Mouse (Mus musculus): ENCODE data around the gene Slc16a13. TPM values are rescaled to one million over a fixed set of nuclear protein-coding genes. Genes with fewer than 3 reads are reported as not detected.
"Not testable (repeated sequence)": the region's sequence is repeated elsewhere in the genome, so short reads cannot be mapped to it uniquely, and the experiment has no call there.

Gene Slc16a13
- polyA plus RNA-seq, 1 experiment from 2014 or later: 16.3 TPM

GRCm38 (mm10) chr11:70171847-70172246, 49.0 kb downstream of the Slc16a13 start:
- DNase-seq (ENCODE audit: low spot score): no peak
- H3K27ac ChIP-seq: no peak overlapping the region
- H3K4me1 ChIP-seq: peaks cover 10% of the 10 kb centered on the region
- H3K9me3 ChIP-seq (replicated peaks): no peaks in the 10 kb centered on the region
- 62% methylated on average over 3 of the region's 3 CpGs for WGBS
- H3K27me3 ChIP-seq (ENCODE audit: low read depth, poor library complexity, severe bottlenecking): no peaks in the 10 kb centered on the region
- no peak overlapping the region for H3K4me3 ChIP-seq
- H3K36me3 ChIP-seq: no peaks in the 10 kb centered on the region

- WGBS: 84% methylated on average over 7 of the region's 7 CpGs
- Histone ChIP-seq H3K4me3 (no peak overlapping the region), H3K4me1 (peaks cover 10% of the 10 kb centered on the region), H3K9me3 (replicated peaks) (no peaks in the 10 kb centered on the region), H3K36me3 (no peaks in the 10 kb centered on the region), H3K27me3 (ENCODE audit: low read depth, poor library complexity, severe bottlenecking) (no peaks in the 10 kb centered on the region), H3K27ac (no peak overlapping the region)
- DNase-seq (ENCODE audit: low spot score): no peak
Measured at GRCm38 (mm10) chr11:70171181-70171580, 49.7 kb downstream of the Slc16a13 start.

- Histone ChIP-seq H3K27me3 (ENCODE audit: low read depth, poor library complexity, severe bottlenecking) (no peaks in the 10 kb centered on the region), H3K27ac (no peak overlapping the region), H3K36me3 (no peaks in the 10 kb centered on the region), H3K9me3 (replicated peaks) (no peaks in the 10 kb centered on the region), H3K4me3 (no peak overlapping the region), H3K4me1 (peaks cover 10% of the 10 kb centered on the region)
- whole genome bisulfite sequencing: 84% methylated on average over 7 of the region's 7 CpGs
- DNase-seq (ENCODE audit: low spot score): no peak
Measured at GRCm38 (mm10) chr11:70170291-70170690, 50.6 kb downstream of the Slc16a13 start.

- H3K27ac ChIP-seq; H3K27me3 ChIP-seq (ENCODE audit: low read depth, poor library complexity, severe bottlenecking); DNase-seq (ENCODE audit: low spot score); H3K36me3 ChIP-seq; H3K4me3 ChIP-seq; H3K9me3 ChIP-seq (replicated peaks): not testable (repeated sequence)
- peaks cover 10% of the 10 kb centered on the region for H3K4me1 ChIP-seq
- WGBS: 91% methylated on average over 7 of the region's 7 CpGs
Measured at GRCm38 (mm10) chr11:70169471-70169870, 51.4 kb downstream of the Slc16a13 start.

GRCm38 (mm10) chr11:70168136-70168535, 52.7 kb downstream of the Slc16a13 start:
- no peak overlapping the region for H3K27ac ChIP-seq
- H3K9me3 ChIP-seq (replicated peaks): no peaks in the 10 kb centered on the region
- WGBS: 50% methylated on average over 7 of the region's 7 CpGs
- DNase-seq (ENCODE audit: low spot score): no peak
- no peaks in the 10 kb centered on the region for H3K36me3 ChIP-seq
- H3K4me1 ChIP-seq: peaks cover 10% of the 10 kb centered on the region
- no peaks in the 10 kb centered on the region for H3K27me3 ChIP-seq (ENCODE audit: low read depth, poor library complexity, severe bottlenecking)
- H3K4me3 ChIP-seq: no peak overlapping the region

MicroRNAs encoded within 50 kb of the gene (microRNA counts, 519-probe panel; counts per million panel counts)
- microRNA mmu-miR-195 (684 counts per million, percentile 72 among the panel's probes with 10 or more counts), microRNA mmu-miR-497 (684 counts per million, percentile 72 among the panel's probes with 10 or more counts)

Small RNAs within 50 kb of the gene (microRNA-seq; reads per million reads assigned to microRNA genes)
- 346 reads per million, percentile 64 among the genes with 10 or more reads in this experiment for gene Mir195a
- gene Mir497: not detected
- not detected for gene Mir497b

Other genes with a start within 250 kb of the Slc16a13 start
- 22.2 and 24.8 TPM in 2 replicates for gene Ctdnep1, start 239.9 kb downstream of the Slc16a13 start, polyA plus RNA-seq (2016; fragmentation: Nextera tagmentation; extraction: Ambion mirVana)
- 154 and 176 TPM in 2 replicates for gene Elp5, start 238.5 kb downstream of the Slc16a13 start, polyA plus RNA-seq (2016; fragmentation: Nextera tagmentation; extraction: Ambion mirVana)
- 280 and 332 TPM in 2 replicates for gene Gabarap, start 229.9 kb downstream of the Slc16a13 start, polyA plus RNA-seq (2016; fragmentation: Nextera tagmentation; extraction: Ambion mirVana)
- gene Phf23, start 225.3 kb downstream of the Slc16a13 start, polyA plus RNA-seq (2016; fragmentation: Nextera tagmentation; extraction: Ambion mirVana): 101 and 106 TPM in 2 replicates
- 65.2 and 70.6 TPM in 2 replicates for gene Dvl2, start 220.5 kb downstream of the Slc16a13 start, polyA plus RNA-seq (2016; fragmentation: Nextera tagmentation; extraction: Ambion mirVana)
- 36.4 and 52.1 TPM in 2 replicates for gene Acadvl, start 205.7 kb downstream of the Slc16a13 start, polyA plus RNA-seq (2016; fragmentation: Nextera tagmentation; extraction: Ambion mirVana)
- gene Dlg4, start 204.1 kb downstream of the Slc16a13 start, polyA plus RNA-seq (2016; fragmentation: Nextera tagmentation; extraction: Ambion mirVana): 8.8 and 12.9 TPM in 2 replicates
- 0.71 and 0.74 TPM in 2 replicates for gene Asgr1, start 167.0 kb downstream of the Slc16a13 start, polyA plus RNA-seq (2016; fragmentation: Nextera tagmentation; extraction: Ambion mirVana)
- gene Asgr2, start 128.4 kb downstream of the Slc16a13 start, polyA plus RNA-seq (2016; fragmentation: Nextera tagmentation; extraction: Ambion mirVana): not detected in 2 replicates
- 0.10 and 0.16 TPM in 2 replicates for gene Mgl2, start 90.7 kb downstream of the Slc16a13 start, polyA plus RNA-seq (2016; fragmentation: Nextera tagmentation; extraction: Ambion mirVana)
- not detected in 2 replicates for gene Clec10a, start 64.9 kb downstream of the Slc16a13 start, polyA plus RNA-seq (2016; fragmentation: Nextera tagmentation; extraction: Ambion mirVana)
- 0.84 and 1.6 TPM in 2 replicates for gene Slc16a11, start 8.3 kb downstream of the Slc16a13 start, polyA plus RNA-seq (2016; fragmentation: Nextera tagmentation; extraction: Ambion mirVana)
- 5.6 and 7.5 TPM in 2 replicates for gene Bcl6b, start 8.7 kb upstream of the Slc16a13 start, polyA plus RNA-seq (2016; fragmentation: Nextera tagmentation; extraction: Ambion mirVana)
- gene 0610010K14Rik, start 16.9 kb upstream of the Slc16a13 start, polyA plus RNA-seq (2016; fragmentation: Nextera tagmentation; extraction: Ambion mirVana): 220 and 235 TPM in 2 replicates
- gene Gm21988, start 18.8 kb upstream of the Slc16a13 start, polyA plus RNA-seq (2016; fragmentation: Nextera tagmentation; extraction: Ambion mirVana): 9.7 TPM in 2 replicates
- gene Rnasek, start 18.8 kb upstream of the Slc16a13 start, polyA plus RNA-seq (2016; fragmentation: Nextera tagmentation; extraction: Ambion mirVana): 84.7 and 93.5 TPM in 2 replicates
- 2.0 and 2.9 TPM in 2 replicates for gene Alox12, start 34.3 kb upstream of the Slc16a13 start, polyA plus RNA-seq (2016; fragmentation: Nextera tagmentation; extraction: Ambion mirVana)
- 0.06 TPM in 1 of 2 replicates, not detected in the other for gene Alox12e, start 101.6 kb upstream of the Slc16a13 start, polyA plus RNA-seq (2016; fragmentation: Nextera tagmentation; extraction: Ambion mirVana)
- not detected in 2 replicates for gene Alox15, start 131.0 kb upstream of the Slc16a13 start, polyA plus RNA-seq (2016; fragmentation: Nextera tagmentation; extraction: Ambion mirVana)
- gene Pelp1, start 189.0 kb upstream of the Slc16a13 start, polyA plus RNA-seq (2016; fragmentation: Nextera tagmentation; extraction: Ambion mirVana): 63.0 and 65.1 TPM in 2 replicates
- 24.6 and 25.5 TPM in 2 replicates for gene Arrb2, start 211.6 kb upstream of the Slc16a13 start, polyA plus RNA-seq (2016; fragmentation: Nextera tagmentation; extraction: Ambion mirVana)
- gene Med11, start 230.9 kb upstream of the Slc16a13 start, polyA plus RNA-seq (2016; fragmentation: Nextera tagmentation; extraction: Ambion mirVana): 48.4 and 51.5 TPM in 2 replicates
- 0.09 TPM in 1 of 2 replicates, not detected in the other for gene Zmynd15, start 238.4 kb upstream of the Slc16a13 start, polyA plus RNA-seq (2016; fragmentation: Nextera tagmentation; extraction: Ambion mirVana)
- 0.49 TPM in 2 replicates for gene Cxcl16, start 238.9 kb upstream of the Slc16a13 start, polyA plus RNA-seq (2016; fragmentation: Nextera tagmentation; extraction: Ambion mirVana)

Data from limb, embryonic 10.5 days (tissue).